Mouse (Mus musculus) small intestine, adult 2 months (tissue): ENCODE data around the gene Btbd1. TPM values are rescaled to one million over a fixed set of nuclear protein-coding genes. Genes with fewer than 3 reads are reported as not detected.

ENCODE experiments used
- H3K27ac ChIP-seq: fragments of 200-500 bp; 2 replicates; pipeline ENCODE4 v1.5.1; 2012; ENCODE audit warnings: low read depth, low read length, control low read depth, inconsistent platforms; ENCODE audit not compliant: insufficient read depth
- H3K27me3 ChIP-seq: fragments of 200-500 bp; 2 replicates; pipeline ENCODE4 v1.6.1; 2012; ENCODE audit warnings: mild to moderate bottlenecking, moderate library complexity, low read length, inconsistent platforms; ENCODE audit not compliant: control insufficient read depth, insufficient read depth
- H3K36me3 ChIP-seq: fragments of 200-500 bp; 2 replicates; pipeline ENCODE4 v1.6.1; 2012; ENCODE audit warnings: mild to moderate bottlenecking, low read length, control low read depth, inconsistent platforms; ENCODE audit not compliant: control insufficient read depth, insufficient read depth
- H3K4me1 ChIP-seq: fragments of 200-500 bp; 2 replicates; pipeline ENCODE4 v1.6.1; 2012; ENCODE audit warnings: low read length, inconsistent platforms, mixed read lengths; ENCODE audit not compliant: control insufficient read depth, insufficient read depth, insufficient read length
- H3K4me3 ChIP-seq: fragments of 200-500 bp; 2 replicates; pipeline ENCODE4 v1.5.1; 2012; ENCODE audit warnings: low read depth, mild to moderate bottlenecking, control low read depth, inconsistent platforms, low read length, moderate library complexity
- CTCF ChIP-seq: fragments of 200-500 bp; IDR thresholded peaks from 2 replicates; pipeline ENCODE4 v1.5.1; 2012; ENCODE audit warnings: low read depth, mild to moderate bottlenecking, control low read depth, inconsistent platforms, low read length, moderate library complexity, mixed read lengths; ENCODE audit not compliant: insufficient replicate concordance, insufficient read length; ENCODE audit errors: extremely low read depth
- POLR2A ChIP-seq: fragments of 200-500 bp; IDR thresholded peaks from 2 replicates; pipeline ENCODE4 v1.6.1; 2012; ENCODE audit warnings: low read depth, mild to moderate bottlenecking, control low read depth, inconsistent platforms, low read length, moderate library complexity
- WGBS: fragments of 180-500 bp; shearing (Covaris S2); methylation state at CpG from one replicate; pipeline ENCODE4 v1.1.7; 2018; 5-methylcytosine and 5-hydroxymethylcytosine counted together
- polyA plus RNA-seq: library from polyadenylated mRNA; depleted of rRNA; stranded (reverse); fragments of >200 nt; gene quantifications from 2 replicates; pipeline ENCODE4 v1.2.3, GENCODE M21; 2012; rRNA removed

Btbd1 gene
- polyA plus RNA-seq, 1 experiment = 18.3 TPM

DNA sequence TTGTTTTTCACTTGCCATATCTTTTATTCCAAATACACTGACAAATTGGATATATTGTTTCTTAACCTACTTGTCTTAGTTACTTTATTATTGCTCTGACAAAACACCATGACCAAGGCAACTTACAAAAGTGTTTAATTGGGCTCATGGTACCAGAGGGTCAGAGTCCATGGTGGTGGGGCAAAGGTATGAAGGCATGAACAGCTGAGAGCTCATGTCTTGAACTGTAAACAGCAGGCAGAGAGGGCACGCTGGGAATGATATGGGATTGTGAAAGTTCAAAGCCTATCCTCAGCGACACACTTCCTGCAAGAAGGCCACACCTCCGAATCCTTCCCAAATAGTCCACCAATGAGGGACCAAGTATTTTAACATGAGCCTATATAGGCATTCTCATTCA is 81.3 kb downstream of the Btbd1 start:
- Histone ChIP-seq H3K27me3 (no peaks in the 10 kb centered on the region; the same call in 1 of the 2 replicates), H3K4me1 (no peaks in the 10 kb centered on the region), H3K27ac (no peak overlapping the region), H3K4me3 (no peak overlapping the region), H3K36me3 (no peaks in the 10 kb centered on the region)
- TF ChIP-seq CTCF (no peak), POLR2A (no peak)
- WGBS = 61% methylated on average over 3 of the region's 3 CpGs

DNA sequence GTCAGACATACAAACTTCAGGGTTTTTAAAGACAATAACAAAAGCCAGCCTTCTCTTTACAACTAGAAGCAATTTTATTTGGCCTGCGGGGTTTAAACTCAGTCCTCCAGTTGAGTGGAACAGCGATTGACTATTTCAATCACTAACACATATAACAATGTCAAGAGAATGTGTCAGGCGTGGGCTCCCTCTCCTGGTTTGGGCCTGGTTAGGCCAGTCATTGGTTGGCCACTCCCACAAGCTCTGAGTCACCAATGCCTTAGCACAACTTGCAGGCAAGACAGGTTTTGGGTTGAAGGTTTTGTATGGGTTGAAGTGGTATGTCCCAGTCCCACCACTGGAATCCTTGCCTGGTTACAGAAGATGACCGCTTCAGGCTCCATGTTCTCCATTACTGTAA is 85.1 kb downstream of the Btbd1 start:
- 48% methylated on average over 4 of the region's 4 CpGs for WGBS
- Histone ChIP-seq H3K27ac (no peak overlapping the region), H3K27me3 (no peaks in the 10 kb centered on the region; the same call in 1 of the 2 replicates), H3K4me3 (no peak overlapping the region), H3K36me3 (no peaks in the 10 kb centered on the region), H3K4me1 (no peaks in the 10 kb centered on the region)
- TF ChIP-seq CTCF (peak; percentile 57; the same call in 1 of the 2 replicates), POLR2A (no peak)

Other genes starting within 250 kb of the Btbd1 start
- gene Homer2, start 121.9 kb downstream of the Btbd1 start, polyA plus RNA-seq = 11.2 and 20.2 TPM in 2 replicates
- gene Ramac, start 66.5 kb downstream of the Btbd1 start, polyA plus RNA-seq = 1.3 and 3.7 TPM in 2 replicates
- gene 3110040N11Rik, start 40.0 kb downstream of the Btbd1 start, polyA plus RNA-seq = 17.0 and 23.4 TPM in 2 replicates
- gene Gm10160, start 26.4 kb upstream of the Btbd1 start, polyA plus RNA-seq = not detected in 2 replicates
- 16.3 and 21.2 TPM in 2 replicates for gene Tm6sf1, start 29.6 kb upstream of the Btbd1 start, polyA plus RNA-seq
- 1.0 and 1.3 TPM in 2 replicates for gene Hdgfl3, start 105.0 kb upstream of the Btbd1 start, polyA plus RNA-seq
- 0.05 and 0.17 TPM in 2 replicates for gene Bnc1, start 162.9 kb upstream of the Btbd1 start, polyA plus RNA-seq